Mouse (Mus musculus) CH12.LX (cell line): ENCODE measurements around the gene Tusc1.

ENCODE experiments used
- CTCF ChIP-seq, 2 experiments: IDR thresholded peaks in 1 of 2; conservative IDR thresholded peaks in 1 of 2; 2 replicates each; pipeline ENCODE4 v1.5.1; 2011 to 2012; ENCODE audit warnings: low read depth in 2 of 2, low read length in 2 of 2, improper control_type of control experiment in 1 of 2, inconsistent platforms in 1 of 2, mild to moderate bottlenecking in 1 of 2, moderate library complexity in 1 of 2
- ELF1 ChIP-seq: IDR thresholded peaks from 2 replicates; pipeline ENCODE4 v1.6.1; 2014; ENCODE audit warnings: low read depth, mild to moderate bottlenecking, inconsistent platforms, low read length, improper control_type of control experiment
- HCFC1 ChIP-seq: IDR thresholded peaks from 2 replicates; pipeline ENCODE4 v1.6.1; 2012; ENCODE audit warnings: low read depth, mild to moderate bottlenecking, inconsistent platforms, low read length, improper control_type of control experiment
- MYC ChIP-seq: IDR thresholded peaks from 2 replicates; pipeline ENCODE4 v1.6.1; 2011; ENCODE audit warnings: low read depth, mild to moderate bottlenecking, improper control_type of control experiment, low read length
- POLR2A ChIP-seq: IDR thresholded peaks from 2 replicates; pipeline ENCODE4 v1.6.1; 2011; ENCODE audit warnings: low read depth, mild to moderate bottlenecking, improper control_type of control experiment, low read length
- USF1 ChIP-seq: IDR thresholded peaks from 2 replicates; pipeline ENCODE4 v1.6.1; 2014; ENCODE audit warnings: low read depth, mild to moderate bottlenecking, inconsistent platforms, low read length, improper control_type of control experiment
- ZNF384 ChIP-seq: IDR thresholded peaks from 2 replicates; pipeline ENCODE4 v1.6.1; 2012; ENCODE audit warnings: low read depth, low read length, improper control_type of control experiment, inconsistent platforms

DNA sequence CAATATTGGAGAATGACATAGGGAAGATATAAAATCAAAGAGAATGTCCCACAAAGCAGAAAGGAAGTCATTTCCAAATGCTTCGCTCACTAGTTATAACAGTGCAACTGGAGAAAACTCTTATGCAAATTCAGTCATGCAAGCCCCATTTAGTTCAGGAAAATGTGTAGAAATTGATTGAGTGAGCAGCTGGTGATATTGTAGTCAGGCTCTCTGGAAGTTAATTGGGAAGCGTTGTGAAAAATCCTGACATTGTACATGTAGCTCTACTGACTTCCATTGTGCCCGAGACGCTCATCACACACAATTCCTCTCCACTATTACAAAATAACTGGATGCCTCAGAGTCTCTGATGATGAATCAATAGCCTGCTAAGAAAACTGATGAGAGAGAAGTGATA is 49.2 kb downstream of the Tusc1 start:
- no peak for TF ChIP-seq USF1
- no peak for TF ChIP-seq POLR2A
- no peak for TF ChIP-seq MYC
- TF ChIP-seq CTCF (conservative IDR thresholded peaks at IDR 0.05 in 1 of 2, IDR thresholded peaks at IDR 0.05 in 1 of 2; ENCODE audit: low read depth in 2 of 2, low read length in 2 of 2), result no peak
- no peak for TF ChIP-seq ZNF384
- no peak for TF ChIP-seq HCFC1
- no peak for TF ChIP-seq ELF1
